12 mouse cellular contexts compared by ENCODE assay signal in the genomic region with DNA sequence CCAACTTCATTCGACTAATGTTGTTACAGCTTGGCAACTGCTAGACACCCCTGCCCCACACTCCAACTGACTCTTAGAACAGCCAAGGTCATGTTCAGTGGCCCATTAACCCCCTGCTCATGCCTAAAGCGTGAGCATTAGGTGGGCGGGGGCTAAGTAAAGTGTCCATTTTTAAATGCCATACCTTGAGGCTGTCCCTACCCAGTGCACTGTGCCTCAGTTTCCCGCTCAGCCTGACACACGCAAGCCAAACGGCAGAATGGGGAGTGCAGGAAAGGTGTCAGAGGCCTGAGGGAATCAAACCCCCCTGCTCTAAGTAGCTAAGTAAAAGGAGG. TPM values are rescaled to one million over a fixed set of nuclear protein-coding genes. Genes with fewer than 3 reads are reported as not detected.
DNase-seq lines count a peak whose midpoint lies in the region; ATAC-seq lines count a peak whose summit lies in the region.
"Had no signal": no experiment of that assay in that cellular context is flagged by ENCODE, and none has a peak within 500 bp of the region (broad histone marks: within the 10 kb centered on the region; RNA-seq: fewer than 3 reads in every experiment).

No protein-coding gene starts in this region.

- no peak overlapping the region for H3K4me2 ChIP-seq in lung, embryonic 15.5 days
- H3K4me2 ChIP-seq in forebrain, embryonic 12.5 days, result peak overlapping the region; percentile 33
- H3K4me2 ChIP-seq in limb, embryonic 11.5 days (ENCODE audit: low read depth, severe bottlenecking), result 0 out of 2 replicates have a peak overlapping the region, but pooled peaks have one; percentile 5
- H3K4me2 ChIP-seq in neural tube, embryonic 15.5 days, result no peak overlapping the region
- H3K4me2 ChIP-seq in intestine, embryonic 16.5 days (ENCODE audit: low read depth, low read length), result no peak overlapping the region

- peaks cover 11% of the 10 kb centered on the region for H3K4me1 ChIP-seq in lung, embryonic 15.5 days
- H3K4me1 ChIP-seq in forebrain, embryonic 12.5 days, result peaks cover 51% of the 10 kb centered on the region
- peaks cover 28% of the 10 kb centered on the region for H3K4me1 ChIP-seq in limb, embryonic 11.5 days (ENCODE audit: control insufficient read depth, insufficient read depth, low read length)
- H3K4me1 ChIP-seq in neural tube, embryonic 15.5 days, result peaks cover 29% of the 10 kb centered on the region
- H3K4me1 ChIP-seq in intestine, embryonic 16.5 days (ENCODE audit: control insufficient read depth, insufficient read depth, low read length), result no peaks in the 10 kb centered on the region

- ATAC-seq in lung, embryonic 15.5 days (ENCODE audit: borderline replicate concordance, extremely low read depth, low FRiP score, low TSS enrichment), result peak; percentile 36; the same call in 1 of the 2 replicates
- ATAC-seq in forebrain, embryonic 12.5 days (ENCODE audit: low FRiP score), result peak; percentile 59
- peak; percentile 53; the same call in 1 of the 2 replicates for ATAC-seq in limb, embryonic 11.5 days (ENCODE audit: insufficient number of reproducible peaks, low FRiP score, low TSS enrichment, low read depth)
- no peak; the same call in none of the 2 replicates for ATAC-seq in neural tube, embryonic 15.5 days (ENCODE audit: low FRiP score)
- no peak for ATAC-seq in intestine, embryonic 16.5 days

- WGBS in lung, embryonic 15.5 days, result 41% methylated on average over 6 of the region's 6 CpGs
- WGBS in forebrain, embryonic 12.5 days, result 16% methylated on average over 6 of the region's 6 CpGs
- WGBS in limb, embryonic 11.5 days, result 21% methylated on average over 6 of the region's 6 CpGs
- 18% methylated on average over 6 of the region's 6 CpGs for WGBS in neural tube, embryonic 15.5 days
- 47% methylated on average over 6 of the region's 6 CpGs for WGBS in intestine, embryonic 16.5 days

- H3K27ac ChIP-seq in lung, embryonic 15.5 days, result no peak overlapping the region
- peak overlapping the region; percentile 84 for H3K27ac ChIP-seq in forebrain, embryonic 12.5 days
- peak overlapping the region; percentile 76 for H3K27ac ChIP-seq in limb, embryonic 11.5 days (replicated peaks; ENCODE audit: low read depth, low read length)
- peak overlapping the region; percentile 67 for H3K27ac ChIP-seq in neural tube, embryonic 15.5 days (replicated peaks)
- no peak overlapping the region for H3K27ac ChIP-seq in intestine, embryonic 16.5 days (ENCODE audit: low read length)

- no peak overlapping the region for H3K4me3 ChIP-seq in lung, embryonic 15.5 days
- no peak overlapping the region for H3K4me3 ChIP-seq in forebrain, embryonic 12.5 days (replicated peaks)
- no peak overlapping the region for H3K4me3 ChIP-seq in limb, embryonic 11.5 days (ENCODE audit: low read depth, low read length)
- H3K4me3 ChIP-seq in neural tube, embryonic 15.5 days (replicated peaks), result no peak overlapping the region
- no peak overlapping the region for H3K4me3 ChIP-seq in intestine, embryonic 16.5 days (ENCODE audit: low read length)

- H3K9ac ChIP-seq in lung, embryonic 15.5 days, result no peak overlapping the region
- H3K9ac ChIP-seq in forebrain, embryonic 12.5 days, result no peak overlapping the region
- 0 out of 2 replicates have a peak overlapping the region, but pooled peaks have one; percentile 0 for H3K9ac ChIP-seq in limb, embryonic 11.5 days (ENCODE audit: low read length)
- no peak overlapping the region for H3K9ac ChIP-seq in neural tube, embryonic 15.5 days (replicated peaks)
- no peak overlapping the region for H3K9ac ChIP-seq in intestine, embryonic 16.5 days (ENCODE audit: low read depth, low read length)

- H3K9me3 ChIP-seq in lung, embryonic 15.5 days, result no peaks in the 10 kb centered on the region
- H3K9me3 ChIP-seq in forebrain, embryonic 12.5 days, result no peaks in the 10 kb centered on the region
- H3K9me3 ChIP-seq in limb, embryonic 11.5 days (ENCODE audit: control insufficient read depth, low read length), result no peaks in the 10 kb centered on the region
- H3K9me3 ChIP-seq in neural tube, embryonic 15.5 days (replicated peaks), result no peaks in the 10 kb centered on the region
- H3K9me3 ChIP-seq in intestine, embryonic 16.5 days (ENCODE audit: control insufficient read depth, low read length), result no peaks in the 10 kb centered on the region

- no peak for DNase-seq in lung, postnatal 14 days
- DNase-seq in limb, embryonic 11.5 days (ENCODE audit: low spot score), result no peak
- no peak for DNase-seq in gastrocnemius, postnatal 25 days
- no peak for DNase-seq in right cerebral cortex, adult 18-20 months
- DNase-seq: lung, adult 2 months; thymus, postnatal 4 days had no signal

- no peaks in the 10 kb centered on the region for H3K36me3 ChIP-seq in lung, embryonic 15.5 days
- no peaks in the 10 kb centered on the region for H3K36me3 ChIP-seq in forebrain, embryonic 12.5 days (replicated peaks)
- H3K36me3 ChIP-seq in limb, embryonic 11.5 days (ENCODE audit: control insufficient read depth, insufficient read depth, low read length), result no peaks in the 10 kb centered on the region
- no peaks in the 10 kb centered on the region for H3K36me3 ChIP-seq in neural tube, embryonic 15.5 days
- H3K36me3 ChIP-seq in intestine, embryonic 16.5 days (ENCODE audit: control insufficient read depth, insufficient read depth, low read length), result no peaks in the 10 kb centered on the region

- H3K27me3 ChIP-seq in lung, embryonic 15.5 days, result no peaks in the 10 kb centered on the region
- H3K27me3 ChIP-seq in forebrain, embryonic 12.5 days, result no peaks in the 10 kb centered on the region; the same call in 1 of the 2 replicates
- no peaks in the 10 kb centered on the region for H3K27me3 ChIP-seq in limb, embryonic 11.5 days (ENCODE audit: control insufficient read depth, insufficient read depth, low read length)
- no peaks in the 10 kb centered on the region for H3K27me3 ChIP-seq in neural tube, embryonic 15.5 days (replicated peaks)
- no peaks in the 10 kb centered on the region for H3K27me3 ChIP-seq in intestine, embryonic 16.5 days (replicated peaks; ENCODE audit: control insufficient read depth, insufficient read depth, low read length)

RNA-seq across cellular contexts. Expression of gene Tns1, which starts 12.6 kb away (rescaled TPM):
- polyA plus RNA-seq in lung, embryonic 15.5 days (2015; fragmentation: Nextera tagmentation; extraction: Ambion mirVana), result 104 and 130 TPM in 2 replicates
- 13.0 and 15.9 TPM in 2 replicates for polyA plus RNA-seq in forebrain, embryonic 12.5 days (2016; fragmentation: Nextera tagmentation; extraction: Ambion mirVana)
- polyA plus RNA-seq in limb, embryonic 11.5 days (2014; fragmentation: Nextera tagmentation; extraction: Ambion mirVana), result 36.3 and 36.9 TPM in 2 replicates
- polyA plus RNA-seq in neural tube, embryonic 15.5 days (2015; fragmentation: Nextera tagmentation; extraction: Ambion mirVana), result 13.3 and 20.6 TPM in 2 replicates
- total RNA-seq in gastrocnemius, postnatal 25 days (2021), result 100 to 1,000 TPM; 205 to 234 TPM
- polyA plus RNA-seq in intestine, embryonic 16.5 days (2015; fragmentation: Nextera tagmentation; extraction: Ambion mirVana), result 20.2 and 23.4 TPM in 2 replicates

RNA-seq across cellular contexts. Expression of gene Rufy4, which starts 13.7 kb away (rescaled TPM):
- polyA plus RNA-seq in lung, embryonic 15.5 days (2015; fragmentation: Nextera tagmentation; extraction: Ambion mirVana), result 0.35 and 0.41 TPM in 2 replicates
- polyA plus RNA-seq in forebrain, embryonic 12.5 days (2016; fragmentation: Nextera tagmentation; extraction: Ambion mirVana), result 0.24 and 0.33 TPM in 2 replicates
- polyA plus RNA-seq in limb, embryonic 11.5 days (2014; fragmentation: Nextera tagmentation; extraction: Ambion mirVana), result 0.07 TPM in 1 of 2 replicates, not detected in the other
- 0.18 and 0.37 TPM in 2 replicates for polyA plus RNA-seq in neural tube, embryonic 15.5 days (2015; fragmentation: Nextera tagmentation; extraction: Ambion mirVana)
- under 1 TPM in 1 of 2 experiments, not detected in 1; 0.16 TPM for total RNA-seq in gastrocnemius, postnatal 25 days (2021)
- polyA plus RNA-seq in intestine, embryonic 16.5 days (2015; fragmentation: Nextera tagmentation; extraction: Ambion mirVana), result 0.12 and 0.31 TPM in 2 replicates
- total RNA-seq: ES-E14 had no signal

RNA-seq across cellular contexts. Expression of gene Cxcr2, which starts 42.1 kb away (rescaled TPM):
- 0.05 and 0.12 TPM in 2 replicates for polyA plus RNA-seq in lung, embryonic 15.5 days (2015; fragmentation: Nextera tagmentation; extraction: Ambion mirVana)
- polyA plus RNA-seq in forebrain, embryonic 12.5 days (2016; fragmentation: Nextera tagmentation; extraction: Ambion mirVana), result 0.14 TPM in 1 of 2 replicates, not detected in the other
- 0.08 and 0.14 TPM in 2 replicates for polyA plus RNA-seq in limb, embryonic 11.5 days (2014; fragmentation: Nextera tagmentation; extraction: Ambion mirVana)
- 0.05 and 0.13 TPM in 2 replicates for polyA plus RNA-seq in neural tube, embryonic 15.5 days (2015; fragmentation: Nextera tagmentation; extraction: Ambion mirVana)
- total RNA-seq in gastrocnemius, postnatal 25 days (2021), result not detected
- polyA plus RNA-seq in intestine, embryonic 16.5 days (2015; fragmentation: Nextera tagmentation; extraction: Ambion mirVana), result 0.22 and 0.27 TPM in 2 replicates
- total RNA-seq: gastrocnemius, adult 18-20 months had no signal

Comparison
In these comparisons a context has a peak if more than half of its experiments do, and no peak if none do; other contexts are left out.
1. ATAC-seq: peak in lung, embryonic 15.5 days (single experiment), forebrain, embryonic 12.5 days (single experiment) and limb, embryonic 11.5 days (single experiment); none in neural tube, embryonic 15.5 days (single experiment) and intestine, embryonic 16.5 days (single experiment).
2. H3K27ac ChIP-seq: peak in forebrain, embryonic 12.5 days (single experiment), limb, embryonic 11.5 days (single experiment) and neural tube, embryonic 15.5 days (single experiment); none in lung, embryonic 15.5 days (single experiment) and intestine, embryonic 16.5 days (single experiment).
3. H3K4me2 ChIP-seq: peak in forebrain, embryonic 12.5 days (single experiment) and limb, embryonic 11.5 days (single experiment); none in lung, embryonic 15.5 days (single experiment), neural tube, embryonic 15.5 days (single experiment) and intestine, embryonic 16.5 days (single experiment).